Mouse (Mus musculus) ES-E14 (cell line): ENCODE data around the gene Usp10.

ENCODE experiments used
- HCFC1 ChIP-seq: IDR thresholded peaks from 2 replicates; pipeline ENCODE4 v1.6.1; 2012; ENCODE audit warnings: low read length, inconsistent platforms, borderline replicate concordance; ENCODE audit not compliant: insufficient read depth
- MAFK ChIP-seq: IDR thresholded peaks from 2 replicates; pipeline ENCODE4 v1.6.1; 2014; ENCODE audit warnings: mild to moderate bottlenecking, low read depth, low read length, inconsistent platforms; ENCODE audit not compliant: insufficient read depth

DNA sequence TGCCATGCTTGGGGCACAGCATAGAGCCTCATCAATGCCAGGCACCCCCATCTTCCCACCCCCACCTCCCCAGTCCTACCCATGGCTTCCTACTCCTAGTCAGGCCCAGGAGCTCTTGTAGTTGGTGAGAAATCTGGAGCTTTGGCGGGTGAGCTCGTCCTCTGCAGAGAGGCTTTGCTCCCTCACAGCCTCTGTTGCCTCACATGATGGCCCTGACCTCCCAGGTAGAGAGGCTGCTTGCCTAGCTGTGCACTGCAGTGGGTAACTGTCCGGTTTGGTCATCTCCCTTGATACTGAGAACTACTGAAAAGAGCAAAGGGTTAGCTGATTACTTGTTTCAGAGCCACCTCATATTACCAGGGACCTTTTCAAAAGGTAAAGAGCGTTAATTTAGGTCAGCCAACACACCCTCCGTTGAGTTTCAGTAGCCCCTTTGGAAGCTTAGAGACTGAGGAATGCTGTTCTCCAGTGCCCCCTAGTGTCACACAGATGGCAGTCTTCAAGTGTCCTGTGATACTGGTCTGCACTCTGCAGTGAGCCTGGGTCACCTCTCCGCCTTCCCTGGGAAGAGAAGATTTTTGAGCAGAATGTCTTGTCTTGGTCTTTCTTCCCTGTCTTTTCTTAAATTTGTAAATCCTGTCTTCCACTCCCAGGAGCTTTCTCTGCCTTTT lies 17.4 kb downstream of the Usp10 start:
- no peak for TF ChIP-seq MAFK
- TF ChIP-seq HCFC1 = no peak
